Mouse (Mus musculus) large intestine, adult 2 months (tissue): ENCODE measurements around the gene Gimap8. TPM values are rescaled to one million over a fixed set of nuclear protein-coding genes. Genes with fewer than 3 reads are reported as not detected.
"Not testable (repeated sequence)": the region's sequence is repeated elsewhere in the genome, so short reads cannot be mapped to it uniquely, and the experiment has no call there.

Experiments
- DNase-seq: peaks from one replicate; pipeline ENCODE4 v3.0.0-alpha.2; 2012; ENCODE audit warnings: low read depth, low spot score
- WGBS: fragments of 180-500 bp; shearing (Covaris S2); methylation state at CpG from one replicate; pipeline ENCODE4 v1.1.7; 2018; 5-methylcytosine and 5-hydroxymethylcytosine counted together
- polyA plus RNA-seq: library from polyadenylated mRNA; depleted of rRNA; stranded (reverse); fragments of >200 nt; gene quantifications from 2 replicates; pipeline ENCODE4 v1.2.3, GENCODE M21; 2012; rRNA removed

Gimap8 gene
- 2.6 and 4.5 TPM in 2 replicates for polyA plus RNA-seq

DNA sequence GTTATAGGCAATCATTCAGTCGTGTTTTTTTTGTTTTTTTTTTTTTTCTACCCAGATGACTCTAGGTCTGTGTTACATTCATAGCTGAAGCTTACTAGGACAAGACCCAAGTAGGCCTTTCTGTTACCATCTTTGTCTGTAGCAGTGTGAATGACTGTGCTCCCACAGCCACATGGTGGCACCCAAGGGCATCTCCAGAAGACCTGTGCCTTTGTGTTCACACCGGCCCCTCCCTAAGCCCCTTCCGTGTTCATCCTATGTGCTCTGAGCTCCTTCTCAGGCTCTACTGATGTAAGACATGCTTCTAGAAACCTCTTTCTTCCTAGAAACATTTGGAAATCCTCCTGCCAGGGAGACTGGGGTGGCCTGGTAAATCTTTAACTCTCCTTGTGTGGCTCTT is at the start of gene Gimap8:
Gene Gimap8, plus strand, starts transcription at position 240 of the 400 bp plus-strand sequence.
- WGBS, result 11% methylated on average over 3 of the region's 3 CpGs
- no peak for DNase-seq

- DNase-seq, result no peak
- WGBS, result 90% methylated on average over 1 of the region's 1 CpGs
Measured at GRCm38 (mm10) chr6:48600594-48600993, 46.4 kb upstream of the Gimap8 start.

- 4% methylated on average over 42 of the region's 42 CpGs for WGBS
- no peak for DNase-seq
Measured at GRCm38 (mm10) chr6:48601271-48602079, 45.6 kb upstream of the Gimap8 start, which contains the start of gene Zfp775. Gene Zfp775 (plus strand): TSS chr6:48602063.

- no peak for DNase-seq
- WGBS, result 0% methylated on average over 28 of the region's 28 CpGs
Measured at GRCm38 (mm10) chr6:48602080-48602741, 44.8 kb upstream of the Gimap8 start.

DNA sequence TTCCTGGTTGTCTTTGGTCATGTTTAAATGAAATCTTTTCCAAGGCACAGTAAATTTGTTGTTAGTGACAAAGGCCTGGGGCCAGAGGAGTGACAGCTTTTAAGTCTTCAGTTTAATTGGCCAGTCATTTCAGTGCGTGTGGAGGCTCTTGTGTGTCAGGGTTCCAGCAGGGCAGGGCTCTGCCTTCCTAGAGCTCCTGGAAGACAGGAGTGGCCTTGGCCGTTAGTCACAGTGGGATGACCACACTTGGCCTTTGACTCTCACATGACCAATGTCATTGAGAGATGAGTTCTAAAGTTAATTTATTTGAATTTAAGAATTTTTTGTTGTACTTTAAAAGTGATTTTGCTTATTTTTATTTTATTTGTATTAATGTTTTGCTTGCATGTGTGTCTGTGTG is 38.9 kb upstream of the Gimap8 start:
- no peak for DNase-seq
- 74% methylated on average over 2 of the region's 2 CpGs for WGBS

- 86% methylated on average over 7 of the region's 7 CpGs for whole genome bisulfite sequencing
- DNase-seq, result no peak
Measured at GRCm38 (mm10) chr6:48609512-48609911, 37.5 kb upstream of the Gimap8 start.

GRCm38 (mm10) chr6:48610657-48611056 is 36.4 kb upstream of the Gimap8 start:
- WGBS, result 52% methylated on average over 3 of the region's 3 CpGs
- no peak for DNase-seq

DNA sequence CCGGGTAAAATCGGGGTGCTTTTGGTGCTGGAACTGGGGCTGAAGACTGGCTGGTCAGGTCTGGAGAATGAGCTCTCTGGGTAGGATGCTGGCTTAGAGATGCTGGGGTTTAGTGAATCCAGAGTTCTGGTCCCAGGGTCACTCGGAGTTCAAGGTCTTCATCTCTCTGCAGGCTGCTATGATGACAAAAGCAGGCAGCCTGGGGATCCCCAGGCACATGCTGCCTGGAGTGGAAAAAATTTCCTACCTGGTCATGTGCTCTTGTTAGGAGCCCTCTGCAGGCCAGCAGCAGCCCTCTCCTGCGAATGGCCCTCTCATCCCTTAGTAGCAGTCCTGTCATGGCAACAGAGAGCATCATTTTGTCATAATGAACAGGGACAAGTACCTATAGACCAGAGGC is 33.6 kb upstream of the Gimap8 start:
- 92% methylated on average over 4 of the region's 4 CpGs for WGBS

GRCm38 (mm10) chr6:48614756-48615155 is 32.3 kb upstream of the Gimap8 start:
- WGBS, result 92% methylated on average over 5 of the region's 5 CpGs
- no peak for DNase-seq

More for the DNA sequence above, 33.6 kb upstream of the Gimap8 start:
- no peak for DNase-seq

DNA sequence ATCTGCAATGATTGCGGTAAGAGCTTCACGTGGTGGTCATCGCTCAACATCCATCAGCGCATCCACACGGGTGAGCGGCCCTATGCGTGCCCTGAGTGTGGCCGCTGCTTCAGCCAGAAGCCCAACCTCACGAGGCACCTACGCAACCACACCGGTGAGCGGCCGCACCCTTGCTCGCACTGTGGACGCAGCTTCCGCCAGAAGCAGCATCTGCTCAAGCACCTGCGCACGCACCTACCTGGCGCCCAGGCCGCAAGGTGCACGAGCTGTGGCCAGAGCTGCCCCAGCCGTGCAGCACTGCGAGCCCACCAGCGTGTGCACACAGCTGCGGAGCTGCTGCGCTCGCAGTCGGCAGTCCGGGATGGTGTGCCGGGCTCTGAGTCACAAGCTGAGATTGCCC is 27.0 kb upstream of the Gimap8 start:
- WGBS, result 96% methylated on average over 30 of the region's 30 CpGs

DNA sequence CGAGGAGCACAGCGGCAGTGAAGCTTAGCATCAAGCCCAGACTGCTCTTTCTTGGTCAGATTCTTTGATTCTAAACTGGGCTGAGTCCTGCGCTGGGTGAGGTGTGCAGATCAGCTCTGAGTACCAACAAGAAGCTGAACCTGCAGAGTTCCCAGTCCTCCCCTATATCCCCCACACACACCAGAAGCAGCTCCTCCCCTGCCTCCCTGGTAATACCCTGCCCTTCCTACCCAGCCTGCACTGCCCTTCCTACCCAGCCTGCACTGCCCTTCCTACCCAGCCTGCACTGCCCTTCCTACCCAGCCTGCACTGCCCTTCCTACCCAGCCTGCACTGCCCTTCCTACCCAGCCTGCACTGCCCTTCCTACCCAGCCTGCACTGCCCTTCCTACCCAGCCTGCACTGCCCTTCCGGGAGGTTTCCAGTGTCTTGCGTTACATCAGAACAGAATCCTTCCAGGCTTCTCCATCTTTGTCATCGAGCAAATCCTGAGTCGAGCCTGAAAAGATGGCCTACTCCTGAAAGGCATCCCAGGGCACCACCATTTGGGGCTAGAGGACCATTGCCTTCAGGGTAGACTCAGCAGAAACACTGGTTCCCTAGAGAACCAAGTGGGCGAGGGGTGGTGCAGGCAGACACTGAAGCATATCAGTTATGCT is 24.7 kb upstream of the Gimap8 start:
- DNase-seq, result not testable (repeated sequence)
- WGBS, result 91% methylated on average over 8 of the region's 8 CpGs

More for the DNA sequence above, 27.0 kb upstream of the Gimap8 start:
- no peak for DNase-seq

GRCm38 (mm10) chr6:48623460-48623859 is 23.6 kb upstream of the Gimap8 start:
- DNase-seq, result no peak

GRCm38 (mm10) chr6:48626464-48626863 is 20.6 kb upstream of the Gimap8 start, which contains the start of gene AI854703:
Gene AI854703 (plus strand): TSS chr6:48626764.
- DNase-seq, result no peak
- WGBS, result 43% methylated on average over 8 of the region's 8 CpGs

More at GRCm38 (mm10) chr6:48623460-48623859, 23.6 kb upstream of the Gimap8 start:
- WGBS, result 63% methylated on average over 1 of the region's 1 CpGs

DNA sequence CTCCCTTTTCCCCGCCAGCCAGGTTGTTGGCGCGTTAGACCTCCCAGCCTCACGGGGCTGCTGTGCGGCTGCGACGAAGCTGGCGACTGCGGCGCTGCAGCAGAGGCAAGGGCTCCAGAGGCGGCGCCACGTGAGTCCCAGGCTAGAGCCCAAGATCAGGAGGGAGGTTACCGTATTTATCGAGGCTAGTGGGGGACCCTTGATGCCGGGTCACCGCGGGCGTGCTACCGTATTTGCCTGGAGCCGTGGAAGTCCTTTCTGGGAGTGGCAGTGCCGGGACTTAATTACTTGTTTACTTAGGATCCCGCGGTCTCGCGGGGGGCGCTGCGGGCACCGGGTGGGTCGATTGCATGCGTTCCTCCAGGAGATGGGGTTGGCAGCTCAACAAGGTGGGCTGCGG is 20.1 kb upstream of the Gimap8 start:
- DNase-seq, result no peak
- under 1% methylated on average over 32 of the region's 32 CpGs for WGBS

GRCm38 (mm10) chr6:48627511-48627924 is 19.5 kb upstream of the Gimap8 start:
- no peak for DNase-seq
- 10% methylated on average over 7 of the region's 7 CpGs for WGBS

- DNase-seq, result no peak
- WGBS, result 53% methylated on average over 3 of the region's 3 CpGs
Measured at GRCm38 (mm10) chr6:48628377-48628776, 18.7 kb upstream of the Gimap8 start.

- DNase-seq, result no peak
- WGBS, result 13% methylated on average over 54 of the region's 54 CpGs
Measured at GRCm38 (mm10) chr6:48628808-48629660, 18.0 kb upstream of the Gimap8 start.

DNA sequence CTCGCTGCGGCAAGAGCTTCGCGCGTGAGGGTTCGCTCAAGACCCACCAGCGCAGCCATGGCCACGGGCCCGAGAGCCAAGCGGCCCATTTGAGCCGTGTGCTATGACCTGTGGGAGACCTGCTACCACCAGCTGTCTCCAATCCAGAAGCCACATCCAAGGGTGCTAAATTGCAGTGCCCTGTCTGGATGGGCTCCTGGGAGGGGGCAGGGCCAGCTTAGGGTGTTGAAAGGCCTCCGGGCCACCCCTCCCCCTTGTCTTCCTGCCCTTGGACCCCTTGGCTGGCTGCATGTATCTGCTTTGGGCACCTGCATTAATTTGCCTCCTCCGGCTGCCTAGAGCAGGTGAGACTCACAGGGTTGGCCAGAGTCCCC is 17.4 kb upstream of the Gimap8 start:
- 21% methylated on average over 13 of the region's 13 CpGs for WGBS
- no peak for DNase-seq

DNA sequence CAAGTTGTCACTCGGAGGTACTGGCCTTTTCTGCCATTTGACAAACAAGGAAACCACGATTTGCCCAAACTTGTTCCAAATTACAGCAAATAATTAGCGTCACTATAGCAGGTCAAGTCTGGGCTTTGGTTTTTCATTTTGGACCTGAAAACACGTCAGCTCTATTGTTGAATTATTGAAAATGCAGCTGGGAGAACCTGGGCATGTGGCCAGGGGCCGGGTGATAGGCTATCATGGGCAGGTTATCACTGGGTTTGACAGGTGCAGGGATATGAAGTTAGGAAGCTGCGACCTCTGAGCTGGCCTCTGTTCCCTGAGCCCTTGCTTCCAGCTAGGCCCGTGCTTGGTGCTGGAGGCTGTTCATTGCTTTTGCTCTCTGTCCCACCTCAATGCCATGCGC is 16.2 kb upstream of the Gimap8 start:
- 70% methylated on average over 8 of the region's 8 CpGs for WGBS
- no peak for DNase-seq
